Mouse (Mus musculus) intestine, embryonic 16.5 days (tissue): ENCODE data around the gene Ppp2r1b. TPM values are rescaled to one million over a fixed set of nuclear protein-coding genes. Genes with fewer than 3 reads are reported as not detected.
A peak's percentile ranks its signal among the peaks of the same experiment; 100 is the strongest.

Experiments
- ATAC-seq: fragments of 200-750 bp; cut with Nextera tagmentation; 2 replicates; pipeline ENCODE4 v1.8.0; 2017; ENCODE audit warnings: moderate TSS enrichment, moderate library complexity
- H3K27ac ChIP-seq: fragments of 300-500 bp; sonication (generic); 2 replicates; pipeline ENCODE4 v1.5.1; 2014; ENCODE audit warnings: mild to moderate bottlenecking, low read length
- H3K27me3 ChIP-seq: fragments of 300-500 bp; sonication (generic); replicated peaks from 2 replicates; pipeline ENCODE4 v1.6.1; 2014; ENCODE audit warnings: low read length, control low read depth, mixed read lengths; ENCODE audit not compliant: control insufficient read depth, insufficient read depth
- H3K36me3 ChIP-seq: fragments of 300-500 bp; sonication (generic); 2 replicates; pipeline ENCODE4 v1.6.1; 2014; ENCODE audit warnings: low read length, control low read depth; ENCODE audit not compliant: control insufficient read depth, insufficient read depth
- H3K4me1 ChIP-seq: fragments of 300-500 bp; sonication (generic); 2 replicates; pipeline ENCODE4 v1.6.1; 2014; ENCODE audit warnings: low read length, control low read depth, mixed read lengths; ENCODE audit not compliant: control insufficient read depth, insufficient read depth
- H3K4me2 ChIP-seq: fragments of 300-500 bp; sonication (generic); 2 replicates; pipeline ENCODE4 v1.6.1; 2014; ENCODE audit warnings: low read depth, low read length, control low read depth
- H3K4me3 ChIP-seq: fragments of 300-500 bp; sonication (generic); 2 replicates; pipeline ENCODE4 v1.5.1; 2014; ENCODE audit warnings: mild to moderate bottlenecking, low read length
- H3K9ac ChIP-seq: fragments of 300-500 bp; sonication (generic); 2 replicates; pipeline ENCODE4 v1.6.1; 2014; ENCODE audit warnings: low read depth, low read length
- H3K9me3 ChIP-seq: fragments of 300-500 bp; sonication (generic); 2 replicates; pipeline ENCODE4 v1.6.1; 2016; ENCODE audit warnings: low read length, control low read depth; ENCODE audit not compliant: control insufficient read depth
- WGBS: fragments of 180-500 bp; shearing (Covaris S2); extraction: QIAGEN DNeasy Blood & Tissue Kit; methylation state at CpG from one replicate; pipeline ENCODE4 v1.1.7; 2014; 5-methylcytosine and 5-hydroxymethylcytosine counted together
- polyA plus RNA-seq: library from polyadenylated mRNA; unstranded; fragments of >200 nt; fragmentation: Nextera tagmentation; extraction: Ambion mirVana; gene quantifications from 2 replicates; pipeline ENCODE4 v1.2.1, GENCODE M21; 2015

The Ppp2r1b gene
- polyA plus RNA-seq, 1 experiment from 2014 or later = 63.9 TPM

DNA sequence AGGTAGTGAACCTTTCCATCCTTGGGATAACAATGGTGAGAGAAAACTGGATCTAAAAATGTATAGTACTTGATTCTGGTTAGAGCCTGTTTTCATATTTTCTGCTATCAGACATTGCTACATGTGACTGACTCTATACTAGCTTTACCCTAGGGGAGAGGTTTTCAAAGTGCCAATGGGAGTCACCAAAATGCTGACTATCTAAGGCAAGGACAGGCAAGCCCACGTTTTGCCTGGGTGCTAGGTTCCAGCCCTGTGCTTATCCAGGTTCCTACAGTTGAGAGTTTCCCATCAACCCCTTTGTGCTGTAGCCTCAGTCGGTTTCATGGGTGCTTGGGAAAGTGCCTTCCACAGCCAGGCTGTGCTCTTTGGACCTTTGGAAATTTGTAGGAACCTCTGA lies 33.4 kb upstream of the Ppp2r1b start:
- Histone ChIP-seq H3K27ac (no peak overlapping the region), H3K4me2 (no peak overlapping the region), H3K9me3 (no peaks in the 10 kb centered on the region), H3K36me3 (peaks cover 2% of the 10 kb centered on the region; the same call in 1 of the 2 replicates), H3K9ac (no peak overlapping the region), H3K27me3 (no peaks in the 10 kb centered on the region), H3K4me1 (no peaks in the 10 kb centered on the region), H3K4me3 (no peak overlapping the region)
- 82% methylated on average over 2 of the region's 2 CpGs for WGBS
- no peak for ATAC-seq

DNA sequence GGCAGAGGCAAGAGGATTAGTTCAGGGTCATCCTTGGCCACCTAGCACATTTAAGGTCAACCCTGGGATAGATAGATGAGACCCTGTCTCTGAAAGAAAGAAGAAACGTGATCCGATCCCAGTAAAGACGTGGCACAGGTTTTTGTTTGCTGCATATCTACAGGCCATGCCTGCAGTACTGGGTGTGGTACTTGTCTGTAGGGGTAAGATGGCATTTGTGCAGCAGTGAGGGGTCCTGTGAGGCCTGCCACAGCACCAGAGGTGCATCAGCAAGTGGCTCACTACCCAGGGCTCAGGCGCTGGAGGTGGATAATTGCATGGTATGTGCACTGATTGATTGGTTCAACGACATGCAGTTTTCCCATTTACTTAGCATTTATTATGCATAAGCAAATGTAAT lies 31.3 kb upstream of the Ppp2r1b start:
- Histone ChIP-seq H3K9ac (no peak overlapping the region), H3K4me3 (no peak overlapping the region), H3K4me1 (no peaks in the 10 kb centered on the region), H3K27me3 (no peaks in the 10 kb centered on the region), H3K9me3 (no peaks in the 10 kb centered on the region), H3K36me3 (peaks cover 2% of the 10 kb centered on the region; the same call in 1 of the 2 replicates), H3K4me2 (no peak overlapping the region), H3K27ac (no peak overlapping the region)
- 95% methylated on average over 5 of the region's 5 CpGs for WGBS
- no peak for ATAC-seq

DNA sequence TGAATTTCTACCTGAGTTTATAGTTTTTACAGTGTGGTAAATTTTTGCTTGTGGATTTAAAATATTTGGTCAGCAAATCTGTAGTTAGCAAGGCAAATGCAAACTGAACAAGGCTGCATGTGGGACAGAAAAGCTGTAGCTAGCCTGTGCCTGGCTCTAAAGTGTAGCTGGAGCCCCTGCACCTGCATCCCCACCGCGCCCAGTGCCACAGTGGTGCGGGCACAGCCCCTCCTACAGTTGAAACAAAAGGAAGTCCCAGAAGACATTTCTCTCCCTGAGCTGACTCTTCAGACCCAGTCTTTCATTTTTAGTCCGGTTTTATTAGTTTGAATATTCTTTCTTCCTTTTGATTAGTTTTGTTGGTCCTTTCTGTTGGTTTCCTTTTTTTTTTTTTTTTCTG lies 29.4 kb upstream of the Ppp2r1b start:
- Histone ChIP-seq H3K27ac (no peak overlapping the region), H3K4me3 (no peak overlapping the region), H3K4me2 (no peak overlapping the region), H3K4me1 (no peaks in the 10 kb centered on the region), H3K9ac (no peak overlapping the region), H3K9me3 (no peaks in the 10 kb centered on the region), H3K36me3 (peaks cover 2% of the 10 kb centered on the region; the same call in 1 of the 2 replicates), H3K27me3 (no peaks in the 10 kb centered on the region)
- ATAC-seq = no peak
- 93% methylated on average over 4 of the region's 4 CpGs for WGBS

DNA sequence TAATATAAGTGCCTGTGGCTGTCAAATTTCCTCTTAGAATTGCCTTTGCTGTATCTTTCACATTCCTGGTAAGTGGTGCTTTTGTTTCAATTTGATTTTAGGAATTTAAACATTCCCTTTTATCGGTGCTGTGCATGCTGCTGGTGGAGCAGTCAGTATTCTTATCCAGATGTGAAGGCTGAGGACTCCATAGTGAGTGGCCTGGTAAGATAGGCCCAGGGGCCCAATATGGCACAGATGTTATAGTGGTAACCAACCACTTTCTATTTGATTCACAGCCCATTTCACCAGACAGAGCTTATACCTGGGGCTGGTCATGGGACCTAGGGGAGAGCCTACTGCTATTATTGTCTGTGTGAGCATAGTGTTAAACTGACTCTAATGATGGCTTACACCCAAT lies 28.6 kb upstream of the Ppp2r1b start:
- no peak for ATAC-seq
- peaks cover 2% of the 10 kb centered on the region; the same call in 1 of the 2 replicates for H3K36me3 ChIP-seq

DNA sequence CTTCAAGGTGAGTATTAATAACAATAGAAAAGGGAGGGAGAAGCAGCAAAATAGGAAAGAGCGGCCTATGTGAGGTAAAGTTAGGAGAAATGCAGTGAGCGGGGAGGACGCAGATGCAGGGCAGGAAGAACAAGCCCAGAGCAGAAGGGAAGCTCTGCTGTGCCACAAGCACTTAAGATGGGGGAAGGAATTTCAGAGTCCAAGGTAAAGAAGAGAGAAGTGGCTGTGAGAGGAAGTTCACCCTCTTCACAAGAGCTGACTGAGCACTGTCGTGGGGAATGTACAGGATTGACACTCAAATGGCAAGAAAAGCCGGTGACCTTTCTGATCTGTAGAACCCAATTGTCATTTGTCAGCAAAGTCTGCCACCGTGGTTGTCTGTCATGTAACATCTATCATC lies 27.1 kb upstream of the Ppp2r1b start:
- WGBS = 84% methylated on average over 6 of the region's 6 CpGs

More for the DNA sequence above, 28.6 kb upstream of the Ppp2r1b start:
- Histone ChIP-seq H3K27me3 (no peaks in the 10 kb centered on the region), H3K4me2 (no peak overlapping the region), H3K4me1 (no peaks in the 10 kb centered on the region), H3K9me3 (no peaks in the 10 kb centered on the region), H3K9ac (no peak overlapping the region), H3K27ac (no peak overlapping the region), H3K4me3 (no peak overlapping the region)
- WGBS = 100% methylated on average over 1 of the region's 1 CpGs

DNA sequence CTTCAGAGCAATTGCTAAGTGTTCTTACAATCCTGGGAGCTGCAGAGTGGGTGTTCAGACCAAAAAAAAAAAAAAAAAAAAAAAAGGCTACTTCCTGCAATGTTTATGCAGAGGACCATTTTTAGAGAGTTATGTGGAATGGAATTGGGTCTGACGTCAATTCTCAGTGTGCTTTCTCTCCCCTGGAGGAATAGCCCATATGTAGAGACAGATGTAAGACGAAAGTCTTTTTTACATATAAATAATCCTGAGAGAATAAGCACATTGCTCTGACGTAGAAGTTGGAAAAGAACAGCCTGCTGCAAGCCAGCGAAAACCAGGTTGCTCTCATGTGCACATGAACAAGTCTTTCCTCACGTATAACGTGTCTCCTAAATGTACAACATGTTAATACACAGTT lies 25.4 kb upstream of the Ppp2r1b start:
- H3K4me1 ChIP-seq = no peaks in the 10 kb centered on the region
- H3K36me3 ChIP-seq = no peaks in the 10 kb centered on the region; the same call in 1 of the 2 replicates
- no peak for ATAC-seq
- WGBS = 81% methylated on average over 6 of the region's 6 CpGs
- no peaks in the 10 kb centered on the region for H3K27me3 ChIP-seq
- H3K27ac ChIP-seq = no peak overlapping the region
- no peaks in the 10 kb centered on the region for H3K9me3 ChIP-seq
- no peak overlapping the region for H3K4me2 ChIP-seq
- H3K9ac ChIP-seq = no peak overlapping the region
- no peak overlapping the region for H3K4me3 ChIP-seq

More for the DNA sequence above, 27.1 kb upstream of the Ppp2r1b start:
- H3K27ac ChIP-seq = no peak overlapping the region
- ATAC-seq = no peak
- no peaks in the 10 kb centered on the region for H3K27me3 ChIP-seq
- H3K36me3 ChIP-seq = peaks cover 2% of the 10 kb centered on the region; the same call in 1 of the 2 replicates
- H3K4me1 ChIP-seq = no peaks in the 10 kb centered on the region
- H3K9ac ChIP-seq = no peak overlapping the region
- no peak overlapping the region for H3K4me3 ChIP-seq
- H3K4me2 ChIP-seq = no peak overlapping the region
- no peaks in the 10 kb centered on the region for H3K9me3 ChIP-seq

DNA sequence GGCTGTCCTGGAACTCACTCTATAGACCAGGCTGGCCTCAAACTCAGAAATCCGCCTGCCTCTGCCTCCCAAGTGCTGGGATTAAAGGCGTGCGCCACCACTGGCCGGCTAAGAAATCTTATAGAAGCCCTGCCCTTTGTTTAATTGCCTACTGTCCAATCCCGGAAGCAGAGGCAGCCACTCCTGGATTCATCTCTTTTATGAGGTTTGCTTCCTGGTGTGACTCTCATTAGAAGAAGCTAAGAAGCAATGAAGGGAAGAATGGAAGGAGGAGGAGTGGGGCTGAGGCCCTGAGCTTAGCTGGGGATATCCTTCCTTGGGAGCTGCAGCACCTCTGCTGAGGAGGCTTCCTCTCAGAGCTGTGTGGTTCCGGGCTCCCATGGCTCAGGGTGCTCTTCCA lies 23.4 kb upstream of the Ppp2r1b start:
- Histone ChIP-seq H3K4me1 (no peaks in the 10 kb centered on the region), H3K27ac (no peak overlapping the region), H3K4me2 (no peak overlapping the region), H3K9me3 (no peaks in the 10 kb centered on the region), H3K9ac (no peak overlapping the region), H3K36me3 (peaks cover 3% of the 10 kb centered on the region; the same call in 1 of the 2 replicates), H3K4me3 (no peak overlapping the region), H3K27me3 (no peaks in the 10 kb centered on the region)
- WGBS = 87% methylated on average over 6 of the region's 6 CpGs
- no peak for ATAC-seq

DNA sequence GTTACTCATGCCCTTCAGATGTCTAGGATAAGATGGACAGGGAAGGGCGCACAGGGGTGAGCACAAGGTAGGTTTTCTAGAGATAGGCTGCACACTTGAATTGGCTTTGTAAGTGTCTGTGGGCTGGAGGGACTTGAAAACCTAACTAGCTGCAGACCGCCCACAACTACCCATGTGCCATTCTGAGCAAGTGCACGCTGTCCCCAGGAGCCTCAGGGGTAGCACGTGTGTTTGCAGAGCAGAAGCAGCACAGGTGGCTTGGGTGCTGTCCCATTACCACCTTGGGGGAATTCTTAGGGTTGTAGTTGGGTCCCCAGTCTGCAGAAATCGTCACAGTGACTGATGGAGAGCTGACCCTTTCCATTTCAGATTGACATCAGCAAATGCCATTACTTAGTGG lies 22.9 kb upstream of the Ppp2r1b start:
- Histone ChIP-seq H3K4me2 (no peak overlapping the region), H3K36me3 (peaks cover 3% of the 10 kb centered on the region; the same call in 1 of the 2 replicates), H3K4me3 (no peak overlapping the region), H3K27ac (no peak overlapping the region), H3K9ac (no peak overlapping the region), H3K27me3 (no peaks in the 10 kb centered on the region), H3K9me3 (no peaks in the 10 kb centered on the region), H3K4me1 (no peaks in the 10 kb centered on the region)
- ATAC-seq = no peak
- WGBS = 93% methylated on average over 5 of the region's 5 CpGs

DNA sequence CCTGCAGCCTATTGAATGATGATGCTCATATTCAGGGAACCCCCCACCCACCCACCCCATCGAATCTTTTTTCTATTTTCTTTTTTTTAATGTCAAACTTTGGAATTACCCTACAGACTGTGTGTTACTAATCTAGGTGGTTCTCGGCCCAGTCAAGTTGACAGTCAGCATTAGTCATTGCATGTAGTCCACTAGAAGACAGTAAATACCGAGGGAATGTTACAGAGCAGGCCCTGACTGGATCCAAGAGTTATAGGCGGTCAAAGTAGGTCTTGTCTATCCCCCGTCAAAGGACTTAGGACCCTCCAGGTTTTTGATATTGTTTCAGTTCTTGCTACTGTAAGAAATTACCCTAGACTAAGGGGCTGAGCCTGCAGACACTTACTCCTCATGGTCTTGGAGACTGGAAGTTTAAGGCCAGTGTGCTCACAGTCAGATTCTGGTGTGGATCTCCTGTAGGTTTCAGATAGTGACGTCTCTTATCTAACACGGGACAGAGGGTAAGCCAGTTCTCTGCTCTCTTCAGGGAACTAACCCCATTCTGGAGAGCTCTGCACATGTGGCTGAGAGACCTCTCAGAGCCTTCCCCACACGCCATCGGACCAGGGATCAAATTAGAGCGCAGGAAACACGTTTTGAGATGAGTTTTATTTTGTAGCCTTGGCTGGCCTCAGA lies 21.2 kb upstream of the Ppp2r1b start:
- peak; percentile 69 for ATAC-seq

DNA sequence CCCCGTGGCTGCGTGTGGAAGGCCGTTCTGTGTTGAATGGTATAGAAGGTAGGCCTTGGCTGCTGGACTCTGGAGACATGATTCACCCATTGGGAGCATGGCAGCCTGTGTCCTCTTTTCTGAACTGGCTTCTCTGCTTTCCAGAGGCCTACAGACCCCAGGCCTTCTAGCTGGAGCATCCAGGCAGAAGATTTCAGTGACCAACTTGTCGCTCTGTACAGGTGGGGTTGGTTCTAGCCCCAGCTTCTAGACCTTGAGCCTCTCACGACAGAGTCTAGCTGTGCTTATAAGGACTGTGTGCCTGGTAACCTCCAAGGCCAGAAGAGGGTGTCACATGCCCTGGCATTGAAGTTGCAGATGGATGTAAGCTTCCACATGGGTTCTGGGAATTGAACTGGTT lies 13.6 kb upstream of the Ppp2r1b start:
- Histone ChIP-seq H3K27me3 (no peaks in the 10 kb centered on the region), H3K4me1 (no peaks in the 10 kb centered on the region), H3K4me3 (no peak overlapping the region), H3K27ac (no peak overlapping the region), H3K36me3 (peaks cover 5% of the 10 kb centered on the region; the same call in 1 of the 2 replicates), H3K9me3 (no peaks in the 10 kb centered on the region), H3K9ac (no peak overlapping the region), H3K4me2 (no peak overlapping the region)
- no peak for ATAC-seq
- WGBS = 87% methylated on average over 5 of the region's 5 CpGs

More for the DNA sequence above, 21.2 kb upstream of the Ppp2r1b start:
- peaks cover 6% of the 10 kb centered on the region for H3K36me3 ChIP-seq
- no peak overlapping the region for H3K4me2 ChIP-seq
- no peaks in the 10 kb centered on the region for H3K27me3 ChIP-seq
- WGBS = 89% methylated on average over 11 of the region's 11 CpGs
- no peak overlapping the region for H3K4me3 ChIP-seq
- H3K9me3 ChIP-seq = no peaks in the 10 kb centered on the region
- no peak overlapping the region for H3K27ac ChIP-seq
- H3K4me1 ChIP-seq = no peaks in the 10 kb centered on the region
- H3K9ac ChIP-seq = no peak overlapping the region
